Mouse (Mus musculus): ENCODE data around the gene Tenm2.

DNA sequence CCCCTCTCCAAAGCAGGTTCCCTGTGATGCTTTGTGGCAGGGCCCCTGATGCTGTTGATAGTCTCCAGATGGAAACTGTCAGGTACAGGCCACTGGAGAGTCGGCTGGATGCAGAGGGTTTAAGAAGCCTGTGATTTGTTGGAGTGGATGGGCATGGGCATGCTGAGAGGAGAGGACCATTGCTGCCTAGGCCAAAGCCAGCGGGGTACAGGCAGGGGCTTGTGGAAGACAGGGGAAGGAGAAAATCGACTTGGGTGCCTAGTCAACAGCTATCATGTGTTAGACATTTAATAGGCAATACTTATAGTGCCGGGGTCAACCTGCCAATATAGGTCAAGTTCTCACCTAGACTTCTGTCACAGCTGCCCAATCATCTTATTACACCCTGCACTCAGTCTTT, 926.4 kb downstream of the Tenm2 start:
- TF ChIP-seq CTCF (IDR thresholded peaks at IDR 0.05) (no peak), EP300 (IDR thresholded peaks at IDR 0.05; ENCODE audit: insufficient read depth, low read depth, low read length) (no peak)
